20 mouse cellular contexts compared by ENCODE assay signal in genomic region chr19:3554785-3555184, GRCm38 (mm10). TPM values are rescaled to one million over a fixed set of nuclear protein-coding genes. Genes with fewer than 3 reads are reported as not detected.
DNase-seq lines count a peak whose midpoint lies in the region; ATAC-seq and TF ChIP-seq lines count a peak whose summit lies in the region.
"Had no signal": no experiment of that assay in that cellular context is flagged by ENCODE, and none has a peak within 500 bp of the region (broad histone marks: within the 10 kb centered on the region; RNA-seq: fewer than 3 reads in every experiment).

No protein-coding gene starts in this region.

- no peak overlapping the region for H3K4me3 ChIP-seq in midbrain, embryonic 11.5 days (ENCODE audit: low read depth, low read length)
- no peak overlapping the region for H3K4me3 ChIP-seq in midbrain, embryonic 10.5 days
- no peak overlapping the region for H3K4me3 ChIP-seq in ES-E14 (ENCODE audit: insufficient read depth in 1 of 2, low read depth in 1 of 2, low read length in 2 of 2, poor library complexity in 1 of 2, severe bottlenecking in 1 of 2)
- H3K4me3 ChIP-seq: embryonic facial prominence, embryonic 10.5 days; embryonic facial prominence, embryonic 12.5 days; forebrain, embryonic 13.5 days; forebrain, embryonic 15.5 days had no signal

- in situ Hi-C loops in ES-E14 (cut with MboI; ENCODE audit: low sequenced_read_pairs in 2 of 2, unreplicated experiment in 2 of 2): no loop called here

- no peaks in the 10 kb centered on the region for H3K27me3 ChIP-seq in midbrain, embryonic 11.5 days (ENCODE audit: control insufficient read depth, insufficient read depth, low read length)
- H3K27me3 ChIP-seq in midbrain, embryonic 10.5 days (ENCODE audit: low read depth, poor library complexity, severe bottlenecking): no peaks in the 10 kb centered on the region
- H3K27me3 ChIP-seq: embryonic facial prominence, embryonic 12.5 days; forebrain, embryonic 13.5 days; forebrain, embryonic 15.5 days; Patski had no signal

- no peak for ATAC-seq in midbrain, embryonic 11.5 days (ENCODE audit: low FRiP score)
- ATAC-seq: activated CD4-positive, CD25-positive, alpha-beta regulatory T cell, adult 4 months; forebrain, embryonic 13.5 days; forebrain, embryonic 15.5 days; forebrain, postnatal 0 days; Patski had no signal

- no peak overlapping the region for H3K4me2 ChIP-seq in midbrain, embryonic 11.5 days
- H3K4me2 ChIP-seq: embryonic facial prominence, embryonic 12.5 days; forebrain, embryonic 13.5 days; forebrain, embryonic 15.5 days had no signal

- H3K36me3 ChIP-seq in midbrain, embryonic 11.5 days (ENCODE audit: control insufficient read depth, insufficient read depth, low read length): no peaks in the 10 kb centered on the region
- peaks cover 22% of the 10 kb centered on the region for H3K36me3 ChIP-seq in midbrain, embryonic 10.5 days
- no peaks in the 10 kb centered on the region for H3K36me3 ChIP-seq in ES-E14 (ENCODE audit: control insufficient read depth, insufficient read depth, low read length, poor library complexity, severe bottlenecking)
- H3K36me3 ChIP-seq: embryonic facial prominence, embryonic 12.5 days; forebrain, embryonic 15.5 days had no signal

- no peak overlapping the region for H3K9ac ChIP-seq in midbrain, embryonic 11.5 days (ENCODE audit: low read length)
- H3K9ac ChIP-seq in ES-E14 (ENCODE audit: insufficient read depth, low read depth, low read length, poor library complexity, severe bottlenecking): no peak overlapping the region
- H3K9ac ChIP-seq: embryonic facial prominence, embryonic 12.5 days; forebrain, embryonic 13.5 days; forebrain, embryonic 15.5 days; forebrain, postnatal 0 days had no signal

- H3K27ac ChIP-seq in midbrain, embryonic 11.5 days (ENCODE audit: low read depth, low read length): no peak overlapping the region
- no peak overlapping the region for H3K27ac ChIP-seq in midbrain, embryonic 10.5 days (replicated peaks)
- no peak overlapping the region for H3K27ac ChIP-seq in ES-E14 (ENCODE audit: insufficient read depth, low read depth, low read length, poor library complexity, severe bottlenecking)
- H3K27ac ChIP-seq: embryonic facial prominence, embryonic 10.5 days; embryonic facial prominence, embryonic 12.5 days; forebrain, embryonic 13.5 days; forebrain, embryonic 15.5 days had no signal

- no peaks in the 10 kb centered on the region for H3K9me3 ChIP-seq in midbrain, embryonic 11.5 days (ENCODE audit: control insufficient read depth, low read length)
- peaks cover 14% of the 10 kb centered on the region for H3K9me3 ChIP-seq in midbrain, embryonic 10.5 days (replicated peaks)
- H3K9me3 ChIP-seq in ES-E14 (ENCODE audit: control insufficient read depth, insufficient read depth, low read depth, low read length): no peaks in the 10 kb centered on the region
- H3K9me3 ChIP-seq: embryonic facial prominence, embryonic 12.5 days had no signal

- 96% methylated on average over 8 of the region's 8 CpGs for WGBS in midbrain, embryonic 11.5 days
- 94% methylated on average over 8 of the region's 8 CpGs for WGBS in midbrain, embryonic 10.5 days

- peak; percentile 28 for DNase-seq in midbrain, embryonic 11.5 days (ENCODE audit: low spot score, missing footprints)
- no peak for DNase-seq in midbrain, embryonic 10.5 days (ENCODE audit: low spot score)
- DNase-seq in ES-E14 (ENCODE audit: low read depth, low spot score): no peak
- no peak for DNase-seq in gastrocnemius, adult 8-10 months (ENCODE audit: low spot score in 2 of 2)
- DNase-seq in kidney, postnatal 25 days: no peak
- DNase-seq: adrenal gland, adult 8-10 months; adrenal gland, postnatal 14 days; adrenal gland, postnatal 36 days; cerebellum, adult 11-12 months; cerebellum, adult 2 months; cerebellum, adult 9-10 months; cerebellum, postnatal 10 days; cerebellum, postnatal 25 days; forebrain, postnatal 0 days had no signal

- H3K4me1 ChIP-seq in midbrain, embryonic 11.5 days (ENCODE audit: control insufficient read depth, insufficient read depth, low read length): no peaks in the 10 kb centered on the region
- no peaks in the 10 kb centered on the region for H3K4me1 ChIP-seq in midbrain, embryonic 10.5 days
- H3K4me1 ChIP-seq in ES-E14 (ENCODE audit: control insufficient read depth in 2 of 2, insufficient read depth in 2 of 2, low read length in 2 of 2, poor library complexity in 1 of 2): peaks cover 0 to 2% of the 10 kb centered on the region in 2 experiments; a peak in 2 of 4 replicates
- H3K4me1 ChIP-seq: embryonic facial prominence, embryonic 10.5 days; embryonic facial prominence, embryonic 12.5 days; forebrain, embryonic 13.5 days had no signal

TF ChIP-seq in ES-E14, 5 proteins besides CTCF, POLR2A, EP300 and RAD21:
- TF ChIP-seq CHD2 (IDR thresholded peaks at IDR 0.05; ENCODE audit: low read depth, low read length): no peak
- TF ChIP-seq ZNF384 (IDR thresholded peaks at IDR 0.05; ENCODE audit: low read depth, low read length): peak; percentile 87

RNA-seq across cellular contexts. Expression of gene Ppp6r3, which starts 20.8 kb away (rescaled TPM):
- 81.8 and 84.2 TPM in 2 replicates for polyA plus RNA-seq in midbrain, embryonic 11.5 days (2014; fragmentation: Nextera tagmentation; extraction: Ambion mirVana)
- 71.3 and 79.7 TPM in 2 replicates for polyA plus RNA-seq in midbrain, embryonic 10.5 days (2016; fragmentation: Nextera tagmentation; extraction: Ambion mirVana)
- total RNA-seq in ES-E14 (2012; rRNA removed): 104 and 117 TPM in 2 replicates
- 10 to 100 TPM; 54.6 to 64.5 (median 59.5) TPM for total RNA-seq in gastrocnemius, adult 8-10 months (2022)
